Mouse (Mus musculus): ENCODE results near the gene Trpc2. TPM values are rescaled to one million over a fixed set of nuclear protein-coding genes. Genes with fewer than 3 reads are reported as not detected.
A peak's percentile ranks its signal among the peaks of the same experiment; 100 is the strongest.

Trpc2 gene
- polyA plus RNA-seq, 1 experiment = not detected

DNA sequence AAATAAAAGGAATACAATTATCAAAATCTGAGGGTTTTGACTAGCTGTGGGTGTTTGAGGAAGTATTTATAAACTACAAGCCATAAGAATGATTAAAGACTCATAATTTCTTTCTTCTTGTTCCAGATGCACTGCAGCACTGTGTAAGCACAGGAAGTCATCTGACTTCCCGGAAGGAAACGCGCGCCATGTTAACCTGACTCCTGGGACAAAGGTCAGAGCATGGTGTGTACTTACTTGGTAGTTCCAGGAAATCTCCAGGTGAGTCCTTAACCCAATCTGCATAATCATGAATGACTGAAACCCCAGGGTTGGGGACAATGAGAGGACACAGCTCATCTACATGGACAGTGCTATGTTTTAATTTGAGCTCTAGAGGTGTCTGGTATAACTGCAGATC lies 49.5 kb downstream of the Trpc2 start:
- Histone ChIP-seq H3K4me3 (replicated peaks; ENCODE audit: control insufficient read depth, low read depth, low read length) (no peak overlapping the region), H3K27ac (ENCODE audit: control insufficient read depth, insufficient read depth, low read depth, low read length, poor library complexity) (no peak overlapping the region), H3K4me1 (ENCODE audit: control insufficient read depth, insufficient read depth, low read length) (no peaks in the 10 kb centered on the region)
- no peak for TF ChIP-seq POLR2A (IDR thresholded peaks at IDR 0.05; ENCODE audit: borderline replicate concordance, control insufficient read depth, low read depth, low read length)
- no peak for TF ChIP-seq CTCF (IDR thresholded peaks at IDR 0.05; ENCODE audit: control insufficient read depth, insufficient read depth, low read length)
- 85% methylated on average over 4 of the region's 4 CpGs for WGBS

- WGBS = 80% methylated on average over 1 of the region's 1 CpGs
- TF ChIP-seq POLR2A (IDR thresholded peaks at IDR 0.05; ENCODE audit: borderline replicate concordance, control insufficient read depth, low read depth, low read length) (no peak), CTCF (IDR thresholded peaks at IDR 0.05; ENCODE audit: control insufficient read depth, insufficient read depth, low read length) (peak; percentile 55)
- Histone ChIP-seq H3K4me3 (replicated peaks; ENCODE audit: control insufficient read depth, low read depth, low read length) (no peak overlapping the region), H3K4me1 (ENCODE audit: control insufficient read depth, insufficient read depth, low read length) (no peaks in the 10 kb centered on the region), H3K27ac (ENCODE audit: control insufficient read depth, insufficient read depth, low read depth, low read length, poor library complexity) (no peak overlapping the region)
These were observed 54.5 kb downstream of the Trpc2 start for GRCm38 (mm10) chr7:102137464-102137863.

DNA sequence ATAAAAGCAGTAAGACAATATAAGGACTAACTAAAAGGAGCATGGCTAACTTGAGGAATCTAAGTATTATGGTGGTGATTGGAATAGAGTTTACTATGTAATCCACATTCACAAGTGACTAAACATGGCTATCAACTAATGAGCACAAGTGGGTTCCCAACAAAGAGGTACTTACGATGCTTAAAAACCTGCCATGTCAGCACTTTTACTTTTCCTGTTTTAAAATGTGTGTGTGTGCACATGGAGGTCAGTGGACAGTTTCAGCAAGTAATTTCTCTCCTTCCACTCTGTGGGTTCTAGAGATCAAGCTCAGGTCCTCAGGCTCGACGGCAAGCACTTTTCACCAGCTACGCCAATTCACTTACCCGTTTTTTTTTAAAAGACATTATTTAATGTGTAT lies 55.0 kb downstream of the Trpc2 start:
- no peak overlapping the region for H3K4me3 ChIP-seq (replicated peaks; ENCODE audit: control insufficient read depth, low read depth, low read length)
- TF ChIP-seq CTCF (IDR thresholded peaks at IDR 0.05; ENCODE audit: control insufficient read depth, insufficient read depth, low read length) (no peak), POLR2A (IDR thresholded peaks at IDR 0.05; ENCODE audit: borderline replicate concordance, control insufficient read depth, low read depth, low read length) (no peak)
- WGBS = 94% methylated on average over 5 of the region's 5 CpGs
- H3K4me1 ChIP-seq (ENCODE audit: control insufficient read depth, insufficient read depth, low read length) = no peaks in the 10 kb centered on the region
- H3K27ac ChIP-seq (ENCODE audit: control insufficient read depth, insufficient read depth, low read depth, low read length, poor library complexity) = no peak overlapping the region

Other genes with a start within 250 kb of the Trpc2 start
- 9.4 and 22.7 TPM in 2 replicates for gene Inppl1, start 244.9 kb upstream of the Trpc2 start, polyA plus RNA-seq (2011; ENCODE audit: insufficient read depth, insufficient read length, low replicate concordance, missing spikeins)
- 0.92 and 3.3 TPM in 2 replicates for gene Folr2, start 225.9 kb upstream of the Trpc2 start, polyA plus RNA-seq (2011; ENCODE audit: insufficient read depth, insufficient read length, low replicate concordance, missing spikeins)
- 79.0 and 97.5 TPM in 2 replicates for gene Anapc15, start 219.4 kb upstream of the Trpc2 start, polyA plus RNA-seq (2011; ENCODE audit: insufficient read depth, insufficient read length, low replicate concordance, missing spikeins)
- 6.8 TPM in 1 of 2 replicates, not detected in the other for gene Folr1, start 212.3 kb upstream of the Trpc2 start, polyA plus RNA-seq (2011; ENCODE audit: insufficient read depth, insufficient read length, low replicate concordance, missing spikeins)
- 53.6 and 78.1 TPM in 2 replicates for gene Lamtor1, start 177.2 kb upstream of the Trpc2 start, polyA plus RNA-seq (2011; ENCODE audit: insufficient read depth, insufficient read length, low replicate concordance, missing spikeins)
- gene Tomt, start 176.8 kb upstream of the Trpc2 start, polyA plus RNA-seq (2011; ENCODE audit: insufficient read depth, insufficient read length, low replicate concordance, missing spikeins) = not detected in 2 replicates
- gene Lrrc51, start 149.2 kb upstream of the Trpc2 start, polyA plus RNA-seq (2011; ENCODE audit: insufficient read depth, insufficient read length, low replicate concordance, missing spikeins) = not detected in 2 replicates
- gene Numa1, start 149.0 kb upstream of the Trpc2 start, polyA plus RNA-seq (2011; ENCODE audit: insufficient read depth, insufficient read length, low replicate concordance, missing spikeins) = 82.2 and 130 TPM in 2 replicates
- gene Il18bp, start 64.4 kb upstream of the Trpc2 start, polyA plus RNA-seq (2011; ENCODE audit: insufficient read depth, insufficient read length, low replicate concordance, missing spikeins) = 12.9 and 17.6 TPM in 2 replicates
- gene Rnf121, start 17.6 kb upstream of the Trpc2 start, polyA plus RNA-seq (2011; ENCODE audit: insufficient read depth, insufficient read length, low replicate concordance, missing spikeins) = 10.0 and 12.9 TPM in 2 replicates
- 33.8 and 35.5 TPM in 2 replicates for gene Xndc1, start 17.6 kb upstream of the Trpc2 start, polyA plus RNA-seq (2011; ENCODE audit: insufficient read depth, insufficient read length, low replicate concordance, missing spikeins)
- 1.0 and 3.2 TPM in 2 replicates for gene Xntrpc, start 17.4 kb upstream of the Trpc2 start, polyA plus RNA-seq (2011; ENCODE audit: insufficient read depth, insufficient read length, low replicate concordance, missing spikeins)
- gene Art1, start 18.6 kb downstream of the Trpc2 start, polyA plus RNA-seq (2011; ENCODE audit: insufficient read depth, insufficient read length, low replicate concordance, missing spikeins) = not detected in 2 replicates
- gene Art5, start 26.4 kb downstream of the Trpc2 start, polyA plus RNA-seq (2011; ENCODE audit: insufficient read depth, insufficient read length, low replicate concordance, missing spikeins) = 3.6 TPM in 1 of 2 replicates, not detected in the other
- not detected in 2 replicates for gene Chrna10, start 33.7 kb downstream of the Trpc2 start, polyA plus RNA-seq (2011; ENCODE audit: insufficient read depth, insufficient read length, low replicate concordance, missing spikeins)
- gene Nup98, start 127.1 kb downstream of the Trpc2 start, polyA plus RNA-seq (2011; ENCODE audit: insufficient read depth, insufficient read length, low replicate concordance, missing spikeins) = 10.4 and 18.9 TPM in 2 replicates
- gene Pgap2, start 127.1 kb downstream of the Trpc2 start, polyA plus RNA-seq (2011; ENCODE audit: insufficient read depth, insufficient read length, low replicate concordance, missing spikeins) = 6.9 and 24.4 TPM in 2 replicates
- 89.0 and 95.2 TPM in 2 replicates for gene Rhog, start 172.9 kb downstream of the Trpc2 start, polyA plus RNA-seq (2011; ENCODE audit: insufficient read depth, insufficient read length, low replicate concordance, missing spikeins)
- 12.8 and 24.8 TPM in 2 replicates for gene Stim1, start 184.7 kb downstream of the Trpc2 start, polyA plus RNA-seq (2011; ENCODE audit: insufficient read depth, insufficient read length, low replicate concordance, missing spikeins)

All from bone marrow, adult 2 months (tissue).